Mouse (Mus musculus) small intestine, adult 2 months (tissue): ENCODE data around the gene Ctbs. TPM values are rescaled to one million over a fixed set of nuclear protein-coding genes. Genes with fewer than 3 reads are reported as not detected.

Experiments
- H3K27ac ChIP-seq: fragments of 200-500 bp; 2 replicates; pipeline ENCODE4 v1.5.1; 2012; ENCODE audit warnings: low read depth, low read length, control low read depth, inconsistent platforms; ENCODE audit not compliant: insufficient read depth
- H3K27me3 ChIP-seq: fragments of 200-500 bp; 2 replicates; pipeline ENCODE4 v1.6.1; 2012; ENCODE audit warnings: mild to moderate bottlenecking, moderate library complexity, low read length, inconsistent platforms; ENCODE audit not compliant: control insufficient read depth, insufficient read depth
- H3K36me3 ChIP-seq: fragments of 200-500 bp; 2 replicates; pipeline ENCODE4 v1.6.1; 2012; ENCODE audit warnings: mild to moderate bottlenecking, low read length, control low read depth, inconsistent platforms; ENCODE audit not compliant: control insufficient read depth, insufficient read depth
- H3K4me1 ChIP-seq: fragments of 200-500 bp; 2 replicates; pipeline ENCODE4 v1.6.1; 2012; ENCODE audit warnings: low read length, inconsistent platforms, mixed read lengths; ENCODE audit not compliant: control insufficient read depth, insufficient read depth, insufficient read length
- H3K4me3 ChIP-seq: fragments of 200-500 bp; 2 replicates; pipeline ENCODE4 v1.5.1; 2012; ENCODE audit warnings: low read depth, mild to moderate bottlenecking, control low read depth, inconsistent platforms, low read length, moderate library complexity
- CTCF ChIP-seq: fragments of 200-500 bp; IDR thresholded peaks from 2 replicates; pipeline ENCODE4 v1.5.1; 2012; ENCODE audit warnings: low read depth, mild to moderate bottlenecking, control low read depth, inconsistent platforms, low read length, moderate library complexity, mixed read lengths; ENCODE audit not compliant: insufficient replicate concordance, insufficient read length; ENCODE audit errors: extremely low read depth
- POLR2A ChIP-seq: fragments of 200-500 bp; IDR thresholded peaks from 2 replicates; pipeline ENCODE4 v1.6.1; 2012; ENCODE audit warnings: low read depth, mild to moderate bottlenecking, control low read depth, inconsistent platforms, low read length, moderate library complexity
- WGBS: fragments of 180-500 bp; shearing (Covaris S2); methylation state at CpG from one replicate; pipeline ENCODE4 v1.1.7; 2018; 5-methylcytosine and 5-hydroxymethylcytosine counted together
- polyA plus RNA-seq: library from polyadenylated mRNA; depleted of rRNA; stranded (reverse); fragments of >200 nt; gene quantifications from 2 replicates; pipeline ENCODE4 v1.2.3, GENCODE M21; 2012

Ctbs gene
- polyA plus RNA-seq, 1 experiment, result 0.70 TPM

DNA sequence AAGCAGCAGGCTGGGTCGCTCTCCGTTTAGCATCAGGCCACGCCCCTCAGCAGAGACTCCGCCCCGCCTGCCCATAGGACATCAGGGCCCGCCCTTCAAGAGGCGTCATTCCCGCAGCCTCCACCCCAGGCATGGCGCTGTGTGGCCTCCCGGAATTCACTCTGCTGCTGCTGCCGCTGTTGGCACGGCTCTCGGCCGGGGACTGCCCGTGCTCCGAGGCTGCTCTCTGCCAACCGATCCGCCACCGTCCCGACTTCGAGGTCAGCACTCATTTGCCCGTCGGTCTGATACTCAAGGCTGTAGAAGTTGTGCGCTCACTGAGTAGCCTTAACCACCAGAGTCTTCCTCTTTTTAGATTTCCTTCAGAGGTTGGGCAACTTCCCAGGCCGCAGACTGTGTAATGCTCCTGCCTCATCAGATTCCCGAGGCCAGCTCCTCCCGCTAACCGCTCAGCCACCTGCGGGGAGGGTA is 811 bp downstream of the Ctbs start:
- H3K36me3 ChIP-seq, result peaks cover 3% of the 10 kb centered on the region; the same call in 1 of the 2 replicates
- H3K27me3 ChIP-seq, result no peaks in the 10 kb centered on the region
- H3K4me1 ChIP-seq, result peaks cover 5% of the 10 kb centered on the region
- peak overlapping the region; percentile 77 for H3K4me3 ChIP-seq
- peak overlapping the region; percentile 57 for H3K27ac ChIP-seq
- WGBS, result under 1% methylated on average over 29 of the region's 29 CpGs
- TF ChIP-seq POLR2A (peak; percentile 91), CTCF (peak; percentile 24; the same call in 1 of the 2 replicates)

- WGBS, result 70% methylated on average over 5 of the region's 5 CpGs
- TF ChIP-seq POLR2A (no peak), CTCF (no peak)
- no peaks in the 10 kb centered on the region for H3K27me3 ChIP-seq
These were observed 1.8 kb downstream of the Ctbs start for GRCm38 (mm10) chr3:146451375-146451774.

GRCm38 (mm10) chr3:146462939-146463338 is 13.3 kb downstream of the Ctbs start:
- TF ChIP-seq CTCF (no peak), POLR2A (no peak)
- Histone ChIP-seq H3K4me3 (no peak overlapping the region), H3K4me1 (no peaks in the 10 kb centered on the region), H3K36me3 (0 out of 2 replicates have a peak, but pooled peaks cover 2% of the 10 kb centered on the region), H3K27me3 (no peaks in the 10 kb centered on the region), H3K27ac (no peak overlapping the region)
- WGBS, result 41% methylated on average over 2 of the region's 2 CpGs

More at GRCm38 (mm10) chr3:146451375-146451774, 1.8 kb downstream of the Ctbs start:
- peaks cover 5% of the 10 kb centered on the region for H3K36me3 ChIP-seq
- H3K4me3 ChIP-seq, result no peak overlapping the region
- peaks cover 5% of the 10 kb centered on the region for H3K4me1 ChIP-seq
- H3K27ac ChIP-seq, result no peak overlapping the region

DNA sequence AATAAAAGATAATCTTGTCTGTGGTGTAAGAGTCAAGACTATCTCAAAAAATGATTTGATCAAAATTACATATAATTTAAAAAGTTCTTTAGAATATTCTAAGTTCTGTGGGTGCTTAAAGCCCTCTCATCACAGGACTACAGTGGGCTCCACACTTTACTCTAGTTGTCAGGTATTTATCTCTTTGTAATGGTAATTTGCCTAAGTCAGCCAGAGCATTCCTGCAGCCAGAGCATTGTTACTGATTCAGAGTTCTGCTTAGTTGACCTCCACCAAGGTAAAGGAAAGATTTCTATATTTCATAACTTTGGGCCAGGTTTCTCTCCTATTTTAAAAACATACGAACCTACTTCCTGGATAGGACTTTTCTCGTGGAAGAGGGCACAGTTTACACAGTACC is 19.6 kb downstream of the Ctbs start:
- H3K27me3 ChIP-seq, result no peaks in the 10 kb centered on the region
- 64% methylated on average over 2 of the region's 2 CpGs for WGBS
- no peaks in the 10 kb centered on the region for H3K36me3 ChIP-seq
- H3K4me3 ChIP-seq, result no peak overlapping the region
- H3K4me1 ChIP-seq, result no peaks in the 10 kb centered on the region
- no peak overlapping the region for H3K27ac ChIP-seq
- TF ChIP-seq CTCF, result no peak
- TF ChIP-seq POLR2A, result no peak

DNA sequence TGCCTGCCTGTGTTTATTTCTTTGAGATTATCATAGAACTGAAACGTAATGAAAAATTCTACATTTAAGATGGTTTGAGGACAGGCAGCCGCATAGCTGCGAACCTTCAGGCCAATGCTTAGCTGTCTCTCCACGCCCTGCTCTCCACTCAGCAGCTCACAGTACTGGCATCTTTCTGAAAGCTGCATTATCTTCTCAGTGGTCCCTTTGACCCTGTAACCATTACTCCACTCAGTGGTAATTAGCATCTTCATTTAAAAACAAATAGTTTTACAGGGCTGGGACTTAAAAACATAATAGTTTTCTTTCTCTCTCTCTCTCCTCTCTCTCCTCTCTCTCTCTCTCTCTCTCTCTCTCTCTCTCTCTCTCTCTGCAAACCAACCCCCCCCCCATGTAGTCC is 23.1 kb downstream of the Ctbs start:
- H3K36me3 ChIP-seq, result no peaks in the 10 kb centered on the region
- no peak overlapping the region for H3K27ac ChIP-seq
- no peaks in the 10 kb centered on the region for H3K4me1 ChIP-seq
- H3K27me3 ChIP-seq, result no peaks in the 10 kb centered on the region
- TF ChIP-seq CTCF, result no peak
- TF ChIP-seq POLR2A, result no peak
- no peak overlapping the region for H3K4me3 ChIP-seq
- 85% methylated on average over 4 of the region's 4 CpGs for WGBS

DNA sequence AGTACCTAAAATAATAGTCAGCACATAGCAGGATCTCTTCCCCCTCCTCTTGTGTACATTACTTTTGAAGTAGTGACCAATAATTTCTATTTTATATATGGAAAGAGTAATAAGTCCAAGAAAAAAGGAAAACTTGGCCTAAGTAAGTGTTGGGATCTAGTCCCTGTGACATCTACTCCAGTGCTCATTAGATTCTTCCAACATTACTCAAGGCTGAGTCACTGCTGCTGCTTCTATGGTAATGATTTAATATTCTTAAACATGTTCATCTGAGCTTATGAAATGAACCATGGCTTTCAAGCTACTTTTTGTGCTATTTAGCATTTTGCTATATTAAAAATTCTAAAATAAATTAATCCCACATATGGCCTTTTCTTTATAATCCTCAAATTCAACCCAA is 24.1 kb downstream of the Ctbs start:
- no peaks in the 10 kb centered on the region for H3K4me1 ChIP-seq
- no peak overlapping the region for H3K4me3 ChIP-seq
- no peaks in the 10 kb centered on the region for H3K27me3 ChIP-seq
- H3K27ac ChIP-seq, result no peak overlapping the region
- no peaks in the 10 kb centered on the region for H3K36me3 ChIP-seq
- TF ChIP-seq POLR2A (no peak), CTCF (no peak)

DNA sequence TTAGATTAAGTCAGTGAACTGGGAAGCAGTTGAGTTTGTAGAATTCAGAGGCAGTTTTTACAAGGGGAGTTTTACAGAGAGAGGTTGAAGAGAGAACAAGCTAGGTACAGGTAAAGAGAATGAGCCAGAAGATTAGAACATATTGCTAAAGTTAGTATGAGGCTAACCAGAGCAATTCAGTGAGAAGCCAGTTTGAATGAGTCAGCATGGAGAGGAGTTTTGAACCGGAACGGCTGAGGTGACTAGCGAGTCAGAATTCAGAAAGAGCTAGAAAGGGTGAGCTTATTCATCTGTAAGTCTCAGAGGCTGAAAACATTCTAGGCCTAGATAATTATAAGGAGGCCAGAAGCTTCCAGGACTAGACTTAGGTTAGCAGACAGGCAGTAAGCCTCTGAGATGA is 24.8 kb downstream of the Ctbs start:
- Histone ChIP-seq H3K27me3 (no peaks in the 10 kb centered on the region), H3K4me3 (no peak overlapping the region), H3K36me3 (no peaks in the 10 kb centered on the region), H3K27ac (no peak overlapping the region), H3K4me1 (no peaks in the 10 kb centered on the region)
- TF ChIP-seq CTCF (no peak), POLR2A (no peak)
- WGBS, result 94% methylated on average over 3 of the region's 3 CpGs

DNA sequence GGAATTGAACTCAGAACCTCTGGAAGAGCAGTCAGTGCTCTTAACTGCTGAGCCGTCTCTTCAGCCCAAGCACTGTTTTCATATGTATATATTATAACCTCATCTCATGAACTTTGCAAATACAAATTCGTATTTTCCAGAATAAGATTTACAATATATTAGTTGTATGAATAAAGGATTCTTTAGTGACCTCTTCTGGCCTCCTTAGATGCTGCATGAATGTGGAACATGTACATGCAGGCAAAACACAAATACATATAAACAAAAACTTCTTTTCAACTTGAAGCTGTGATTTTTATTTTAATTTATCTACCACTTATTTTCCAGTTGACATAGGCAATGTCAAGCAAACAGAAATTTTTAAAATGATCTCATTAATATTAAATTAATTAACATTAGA is 32.4 kb downstream of the Ctbs start:
- no peak overlapping the region for H3K27ac ChIP-seq
- no peaks in the 10 kb centered on the region for H3K27me3 ChIP-seq
- H3K36me3 ChIP-seq, result no peaks in the 10 kb centered on the region
- TF ChIP-seq POLR2A (no peak), CTCF (no peak)
- 56% methylated on average over 2 of the region's 2 CpGs for WGBS
- H3K4me3 ChIP-seq, result no peak overlapping the region
- H3K4me1 ChIP-seq, result no peaks in the 10 kb centered on the region
